Mouse (Mus musculus): ENCODE measurements around the gene 1700029I15Rik. TPM values are rescaled to one million over a fixed set of nuclear protein-coding genes. Genes with fewer than 3 reads are reported as not detected.

The 1700029I15Rik gene
- polyA plus RNA-seq, 1 experiment from 2014 or later, result 4.2 TPM

DNA sequence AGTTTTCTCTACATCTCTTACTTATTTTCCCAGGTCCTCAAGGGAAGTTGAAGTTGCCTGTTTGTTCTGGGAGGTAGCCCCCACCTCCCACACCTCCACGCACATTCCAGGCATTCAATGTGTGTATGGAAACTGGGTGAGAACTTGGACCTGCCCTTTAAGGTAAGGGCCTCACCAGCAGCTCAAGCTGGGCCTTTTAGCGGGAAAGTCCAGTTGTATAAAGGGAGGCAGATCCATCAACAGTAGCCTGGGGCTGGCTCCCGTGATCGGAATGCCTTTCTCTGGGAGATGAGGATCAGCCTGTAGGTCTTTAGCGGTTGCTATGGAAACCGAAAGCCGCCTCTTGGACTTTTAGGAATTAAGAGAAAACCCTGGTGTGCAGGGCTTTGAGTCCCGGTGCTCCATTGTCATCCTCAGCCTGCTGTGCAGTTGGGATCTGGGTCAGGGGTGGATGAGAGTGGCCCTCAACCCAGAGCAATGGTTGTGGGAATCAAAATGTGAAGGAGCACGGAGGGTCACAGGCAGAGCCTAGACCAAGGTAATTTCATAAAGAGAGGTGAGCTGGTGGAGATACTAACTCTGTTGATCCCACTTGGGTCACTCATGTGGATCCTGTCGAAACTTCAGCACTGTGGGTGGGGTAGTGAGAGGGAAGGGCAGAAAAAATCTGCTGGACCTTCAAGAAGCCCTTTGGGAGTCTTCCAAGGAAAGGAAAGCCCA is 10.2 kb upstream of the 1700029I15Rik start:
- Histone ChIP-seq H3K36me3 (replicated peaks; ENCODE audit: control insufficient read depth, insufficient read depth) (no peaks in the 10 kb centered on the region), H3K27ac (no peak overlapping the region), H3K4me1 (replicated peaks; ENCODE audit: control insufficient read depth, insufficient read depth, low read length) (peaks cover 44% of the 10 kb centered on the region), H3K4me2 (replicated peaks) (no peak overlapping the region), H3K9me3 (ENCODE audit: control insufficient read depth, low read length) (no peaks in the 10 kb centered on the region), H3K9ac (no peak overlapping the region), H3K27me3 (ENCODE audit: control insufficient read depth, insufficient read depth, low read length) (peaks cover 25% of the 10 kb centered on the region), H3K4me3 (replicated peaks; ENCODE audit: low read length) (no peak overlapping the region)
- WGBS, result 8% methylated on average over 10 of the region's 10 CpGs
- DNase-seq (ENCODE audit: low spot score) (peak; percentile 36), ATAC-seq (ENCODE audit: low FRiP score) (no peak)

DNA sequence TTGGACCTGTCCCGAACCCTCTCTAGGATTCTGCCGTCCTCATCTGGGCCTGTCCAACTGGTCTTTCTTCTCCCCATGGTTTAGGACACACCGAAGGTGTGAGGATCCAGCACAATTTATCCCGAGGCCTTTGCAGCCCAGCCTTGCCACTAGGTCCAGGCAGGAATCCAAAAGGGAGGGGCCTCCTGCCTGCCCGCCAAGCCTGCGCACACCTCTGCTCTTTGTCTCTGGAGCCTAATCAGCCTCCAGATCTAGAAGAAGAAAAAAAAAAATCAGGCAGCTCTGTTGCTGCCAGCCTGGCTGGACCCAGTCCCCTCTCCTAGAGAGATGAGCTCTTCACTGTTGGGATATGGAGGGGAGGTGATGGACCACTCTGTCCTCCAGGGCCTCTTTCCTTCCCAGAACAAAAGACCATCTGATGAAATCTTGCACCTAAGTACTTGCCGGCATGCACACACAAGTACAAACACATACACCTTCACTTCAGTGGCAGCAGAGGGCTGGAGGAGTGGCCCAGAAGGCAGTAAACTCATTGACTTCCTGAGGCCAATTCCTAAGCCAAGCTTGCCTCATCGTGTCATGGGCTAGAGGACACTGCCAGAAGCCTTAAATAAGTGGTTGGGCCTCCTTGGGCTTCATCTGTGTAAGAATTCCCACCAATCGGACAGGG is 9.4 kb upstream of the 1700029I15Rik start:
- Histone ChIP-seq H3K4me2 (replicated peaks) (no peak overlapping the region), H3K9ac (no peak overlapping the region), H3K9me3 (ENCODE audit: control insufficient read depth, low read length) (no peaks in the 10 kb centered on the region), H3K4me1 (replicated peaks; ENCODE audit: control insufficient read depth, insufficient read depth, low read length) (peaks cover 44% of the 10 kb centered on the region), H3K36me3 (replicated peaks; ENCODE audit: control insufficient read depth, insufficient read depth) (0 out of 2 replicates have a peak, but pooled peaks cover 3% of the 10 kb centered on the region), H3K27ac (no peak overlapping the region), H3K4me3 (replicated peaks; ENCODE audit: low read length) (no peak overlapping the region), H3K27me3 (ENCODE audit: control insufficient read depth, insufficient read depth, low read length) (peaks cover 25% of the 10 kb centered on the region)
- WGBS, result 46% methylated on average over 9 of the region's 9 CpGs
- ATAC-seq (ENCODE audit: low FRiP score) (no peak), DNase-seq (ENCODE audit: low spot score) (no peak)

DNA sequence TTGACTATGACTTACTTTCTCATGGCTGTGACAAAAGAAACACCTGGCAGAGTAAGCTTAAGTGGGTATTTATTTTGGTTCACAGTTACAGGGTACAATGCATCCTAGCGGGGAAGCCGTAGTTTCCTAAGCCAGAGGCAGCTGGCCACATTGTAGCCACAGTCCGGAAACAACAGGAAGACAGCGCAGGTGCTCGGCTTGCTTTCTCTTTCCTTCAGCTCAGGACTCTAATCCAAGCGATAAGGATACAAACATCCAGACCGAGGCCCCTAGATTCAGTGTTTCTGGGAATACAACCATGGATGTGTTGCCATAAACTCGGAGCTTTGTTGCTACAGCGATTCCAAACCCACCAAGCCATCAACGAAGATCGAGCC is 8.9 kb upstream of the 1700029I15Rik start:
- DNase-seq (ENCODE audit: low spot score) (no peak), ATAC-seq (ENCODE audit: low FRiP score) (no peak)
- Histone ChIP-seq H3K4me2 (replicated peaks) (peak overlapping the region; percentile 73; the same call in 1 of the 2 replicates), H3K27ac (no peak overlapping the region), H3K9ac (no peak overlapping the region), H3K4me3 (replicated peaks; ENCODE audit: low read length) (no peak overlapping the region), H3K27me3 (ENCODE audit: control insufficient read depth, insufficient read depth, low read length) (peaks cover 25% of the 10 kb centered on the region), H3K4me1 (replicated peaks; ENCODE audit: control insufficient read depth, insufficient read depth, low read length) (peaks cover 44% of the 10 kb centered on the region), H3K9me3 (ENCODE audit: control insufficient read depth, low read length) (no peaks in the 10 kb centered on the region), H3K36me3 (replicated peaks; ENCODE audit: control insufficient read depth, insufficient read depth) (peaks cover 9% of the 10 kb centered on the region)
- WGBS, result 83% methylated on average over 11 of the region's 11 CpGs

DNA sequence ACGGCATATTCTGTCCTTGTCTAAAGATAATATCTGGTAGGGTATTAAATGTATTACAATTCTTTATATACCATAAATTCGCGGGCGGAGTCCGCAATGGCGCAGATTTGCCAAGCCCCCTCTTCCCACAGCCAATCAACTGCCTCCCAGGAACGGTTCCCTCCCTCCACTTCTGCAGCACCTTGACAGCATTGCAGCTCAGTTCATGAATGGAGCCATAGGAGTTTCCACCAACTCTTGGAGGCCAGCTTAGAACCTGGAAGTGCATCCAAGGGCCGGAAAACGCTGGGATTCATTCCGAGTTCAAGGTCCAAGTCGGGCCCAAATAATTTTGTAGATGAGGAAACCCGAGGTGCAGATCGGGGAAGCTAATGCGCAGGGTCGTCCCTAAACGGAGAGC is 7.8 kb upstream of the 1700029I15Rik start, which contains the start of the genes Pex16 and Large2:
TSS of gene Pex16 (plus strand) at position 163 of the 400 bp plus-strand sequence.
TSS of gene Large2 (minus strand) at position 356 of the 400 bp plus-strand sequence.
- peaks cover 44% of the 10 kb centered on the region for H3K4me1 ChIP-seq (replicated peaks; ENCODE audit: control insufficient read depth, insufficient read depth, low read length)
- H3K27ac ChIP-seq, result peak within 1 kb of the TSS; percentile 63
- no peaks in the 10 kb centered on the region for H3K9me3 ChIP-seq (ENCODE audit: control insufficient read depth, low read length)

DNA sequence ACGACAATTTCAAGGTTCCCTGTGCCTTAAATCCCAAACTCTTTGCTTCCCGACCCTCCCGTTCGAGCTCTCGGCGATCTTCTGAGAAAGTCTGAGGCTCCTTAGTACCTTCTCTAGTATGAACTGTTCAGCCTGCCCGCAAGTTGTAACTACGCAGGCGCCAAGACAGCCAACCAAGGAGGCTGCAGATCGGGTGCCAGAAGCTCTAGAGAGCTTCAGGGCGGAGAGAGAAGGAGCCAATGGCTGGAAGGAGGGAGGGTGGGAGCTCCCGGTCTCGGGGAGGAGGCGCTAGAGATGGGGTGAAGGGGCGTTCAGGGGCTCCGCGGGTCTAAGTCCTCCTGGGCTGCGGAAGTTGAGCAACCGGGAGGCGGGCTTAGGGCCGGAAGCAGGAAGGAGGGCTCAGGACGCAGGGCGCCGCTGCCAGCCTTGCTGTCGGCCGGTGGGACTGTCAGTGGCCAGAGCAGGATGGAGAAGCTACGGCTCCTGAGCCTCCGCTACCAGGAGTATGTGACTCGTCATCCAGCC is 7.2 kb upstream of the 1700029I15Rik start:
- peak overlapping the region; percentile 90 for H3K9ac ChIP-seq
- peak overlapping the region; percentile 75 for H3K4me3 ChIP-seq (replicated peaks; ENCODE audit: low read length)
- no peaks in the 10 kb centered on the region for H3K9me3 ChIP-seq (ENCODE audit: control insufficient read depth, low read length)
- H3K27me3 ChIP-seq (ENCODE audit: control insufficient read depth, insufficient read depth, low read length), result peaks cover 13% of the 10 kb centered on the region
- H3K4me1 ChIP-seq (replicated peaks; ENCODE audit: control insufficient read depth, insufficient read depth, low read length), result peaks cover 44% of the 10 kb centered on the region
- DNase-seq (ENCODE audit: low spot score) (peak; percentile 92), ATAC-seq (ENCODE audit: low FRiP score) (peak; percentile 96)
- under 1% methylated on average over 29 of the region's 29 CpGs for WGBS
- H3K27ac ChIP-seq, result peak overlapping the region; percentile 63
- peak overlapping the region; percentile 73 for H3K4me2 ChIP-seq (replicated peaks)
- peaks cover 26% of the 10 kb centered on the region for H3K36me3 ChIP-seq (replicated peaks; ENCODE audit: control insufficient read depth, insufficient read depth)

More for the DNA sequence above, 7.8 kb upstream of the 1700029I15Rik start, which contains the start of the genes Pex16 and Large2:
- DNase-seq (ENCODE audit: low spot score) (peak; percentile 55), ATAC-seq (ENCODE audit: low FRiP score) (no peak)
- Histone ChIP-seq H3K4me2 (replicated peaks) (peak within 1 kb of the TSS; percentile 73), H3K27me3 (ENCODE audit: control insufficient read depth, insufficient read depth, low read length) (peaks cover 20% of the 10 kb centered on the region), H3K4me3 (replicated peaks; ENCODE audit: low read length) (peak within 1 kb of the TSS; percentile 75), H3K36me3 (replicated peaks; ENCODE audit: control insufficient read depth, insufficient read depth) (peaks cover 19% of the 10 kb centered on the region), H3K9ac (peak within 1 kb of the TSS; percentile 90)
- WGBS, result 3% methylated on average over 16 of the region's 16 CpGs

DNA sequence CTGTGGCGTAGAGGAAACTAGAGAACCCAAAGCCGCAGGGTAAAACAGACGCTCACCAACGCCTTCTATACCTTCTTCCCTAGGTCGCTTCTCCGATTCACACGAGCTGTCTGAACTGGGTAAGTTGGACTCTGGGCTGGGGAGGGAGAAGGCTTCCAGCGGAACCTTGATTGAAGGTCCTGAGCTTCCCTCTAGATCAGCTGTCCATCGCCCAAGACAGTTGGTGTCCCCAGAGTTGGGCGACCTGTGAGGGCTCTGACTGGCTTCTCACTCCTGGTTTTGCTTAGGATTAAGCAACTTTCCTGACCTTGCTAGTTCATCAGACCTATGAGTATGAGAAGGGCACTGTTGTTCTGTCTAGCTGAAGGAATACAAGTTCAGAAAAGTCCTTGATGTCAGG is 6.5 kb upstream of the 1700029I15Rik start:
- H3K36me3 ChIP-seq (replicated peaks; ENCODE audit: control insufficient read depth, insufficient read depth), result peaks cover 32% of the 10 kb centered on the region
- no peaks in the 10 kb centered on the region for H3K9me3 ChIP-seq (ENCODE audit: control insufficient read depth, low read length)
- H3K4me2 ChIP-seq (replicated peaks), result peak overlapping the region; percentile 73
- peaks cover 7% of the 10 kb centered on the region for H3K27me3 ChIP-seq (ENCODE audit: control insufficient read depth, insufficient read depth, low read length)
- no peak for DNase-seq (ENCODE audit: low spot score)
- peaks cover 41% of the 10 kb centered on the region for H3K4me1 ChIP-seq (replicated peaks; ENCODE audit: control insufficient read depth, insufficient read depth, low read length)
- peak overlapping the region; percentile 75 for H3K4me3 ChIP-seq (replicated peaks; ENCODE audit: low read length)
- 16% methylated on average over 10 of the region's 10 CpGs for WGBS
- peak overlapping the region; percentile 90 for H3K9ac ChIP-seq
- peak overlapping the region; percentile 63 for H3K27ac ChIP-seq
- ATAC-seq (ENCODE audit: low FRiP score), result no peak

DNA sequence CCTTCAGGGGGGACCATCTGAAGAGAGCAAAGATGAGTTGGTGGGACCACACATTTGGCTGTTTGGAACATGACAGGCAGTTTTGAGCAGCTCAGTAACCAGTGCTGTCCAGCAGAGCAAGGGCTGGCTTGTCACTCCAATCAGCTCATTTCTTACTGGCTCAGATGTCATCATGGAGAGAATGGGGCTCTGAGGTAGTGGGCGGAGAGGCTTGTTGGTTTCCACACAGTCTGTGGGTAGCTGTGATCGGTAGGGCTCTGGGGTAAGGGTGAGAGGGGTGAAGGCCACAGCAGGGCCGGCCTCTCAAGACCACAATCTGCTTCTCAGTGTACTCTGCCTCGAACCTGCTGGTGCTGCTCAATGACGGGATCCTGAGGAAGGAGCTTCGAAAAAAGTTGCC is 6.0 kb upstream of the 1700029I15Rik start:
- H3K4me2 ChIP-seq (replicated peaks), result peak overlapping the region; percentile 73
- H3K27ac ChIP-seq, result no peak overlapping the region
- peak overlapping the region; percentile 90; the same call in 1 of the 2 replicates for H3K9ac ChIP-seq
- WGBS, result 87% methylated on average over 6 of the region's 6 CpGs
- no peaks in the 10 kb centered on the region for H3K9me3 ChIP-seq (ENCODE audit: control insufficient read depth, low read length)
- H3K4me3 ChIP-seq (replicated peaks; ENCODE audit: low read length), result peak overlapping the region; percentile 75; the same call in 1 of the 2 replicates
- H3K4me1 ChIP-seq (replicated peaks; ENCODE audit: control insufficient read depth, insufficient read depth, low read length), result peaks cover 35% of the 10 kb centered on the region
- ATAC-seq (ENCODE audit: low FRiP score) (no peak), DNase-seq (ENCODE audit: low spot score) (no peak)
- peaks cover 37% of the 10 kb centered on the region for H3K36me3 ChIP-seq (replicated peaks; ENCODE audit: control insufficient read depth, insufficient read depth)
- H3K27me3 ChIP-seq (ENCODE audit: control insufficient read depth, insufficient read depth, low read length), result peaks cover 2% of the 10 kb centered on the region

DNA sequence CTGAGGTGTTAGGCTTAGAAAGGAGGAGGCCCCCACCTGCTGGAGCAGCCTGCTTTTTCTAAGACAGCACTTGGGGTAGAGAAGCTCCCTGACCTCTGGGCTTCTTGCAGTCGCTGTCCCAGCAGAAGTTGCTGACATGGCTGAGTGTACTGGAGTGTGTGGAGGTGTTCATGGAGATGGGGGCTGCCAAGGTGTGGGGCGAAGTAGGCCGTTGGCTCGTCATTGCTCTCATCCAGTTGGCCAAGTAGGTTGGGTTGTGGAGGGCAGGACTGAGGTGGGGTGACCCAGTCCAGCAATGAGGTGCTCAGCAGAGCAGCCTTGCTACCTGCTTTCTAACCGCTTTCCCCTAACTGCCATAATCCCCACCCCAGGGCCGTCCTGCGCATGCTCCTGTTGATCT is 5.0 kb upstream of the 1700029I15Rik start:
- H3K27me3 ChIP-seq (ENCODE audit: control insufficient read depth, insufficient read depth, low read length), result no peaks in the 10 kb centered on the region
- ATAC-seq (ENCODE audit: low FRiP score), result no peak

More for the DNA sequence above, 5.0 kb upstream of the 1700029I15Rik start:
- H3K4me3 ChIP-seq (replicated peaks; ENCODE audit: low read length), result no peak overlapping the region
- H3K4me2 ChIP-seq (replicated peaks), result no peak overlapping the region
- 95% methylated on average over 7 of the region's 7 CpGs for WGBS
- H3K36me3 ChIP-seq (replicated peaks; ENCODE audit: control insufficient read depth, insufficient read depth), result peaks cover 47% of the 10 kb centered on the region
- H3K9me3 ChIP-seq (ENCODE audit: control insufficient read depth, low read length), result no peaks in the 10 kb centered on the region
- H3K4me1 ChIP-seq (replicated peaks; ENCODE audit: control insufficient read depth, insufficient read depth, low read length), result peaks cover 27% of the 10 kb centered on the region
- H3K9ac ChIP-seq, result no peak overlapping the region
- H3K27ac ChIP-seq, result no peak overlapping the region
- no peak for DNase-seq (ENCODE audit: low spot score)
